17 mouse cellular contexts compared by ENCODE assay signal in the genomic region with DNA sequence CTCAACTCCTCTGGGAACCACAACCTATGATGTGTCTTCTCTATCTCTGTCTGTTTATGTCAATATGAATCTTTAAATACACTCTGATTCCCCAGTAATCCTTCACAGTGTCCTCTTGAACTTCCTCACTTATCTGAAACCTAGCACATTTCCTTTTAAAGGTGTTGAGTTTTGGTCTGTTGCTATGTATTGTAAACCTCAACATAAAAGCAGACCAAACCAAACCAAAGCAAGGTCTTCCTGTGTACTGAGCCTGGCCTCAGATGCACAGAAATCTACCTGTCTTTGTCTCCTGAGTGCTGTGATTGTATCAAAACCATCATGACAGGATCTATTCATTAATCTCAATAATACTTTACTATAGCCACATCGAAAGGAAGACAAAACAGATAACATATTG. TPM values are rescaled to one million over a fixed set of nuclear protein-coding genes. Genes with fewer than 3 reads are reported as not detected.
"Had no signal": no experiment of that assay in that cellular context is flagged by ENCODE, and none has a peak within 500 bp of the region (broad histone marks: within the 10 kb centered on the region; RNA-seq: fewer than 3 reads in every experiment).

No protein-coding gene starts in this region.

- H3K4me1 ChIP-seq: intestine, embryonic 15.5 days; limb, embryonic 15.5 days; midbrain, embryonic 10.5 days; neural tube, embryonic 13.5 days had no signal

- H3K27me3 ChIP-seq: intestine, embryonic 15.5 days; limb, embryonic 15.5 days; neural tube, embryonic 13.5 days had no signal

- DNase-seq: kidney, adult 18-20 months; kidney, postnatal 14 days; lung, adult 2 months; lung, postnatal 10 days; lung, postnatal 4 days; midbrain, embryonic 14.5 days; spleen, adult 18-20 months; thymus, postnatal 25 days had no signal

- H3K27ac ChIP-seq: intestine, embryonic 15.5 days; left cerebral cortex, adult 2 months; limb, embryonic 15.5 days; liver, embryonic 14.5 days; midbrain, embryonic 10.5 days; neural tube, embryonic 13.5 days; stomach, postnatal 0 days had no signal

- ATAC-seq: intestine, embryonic 15.5 days had no signal

- H3K36me3 ChIP-seq: intestine, embryonic 15.5 days; limb, embryonic 15.5 days; midbrain, embryonic 10.5 days; neural tube, embryonic 13.5 days had no signal

- H3K4me3 ChIP-seq: intestine, embryonic 15.5 days; left cerebral cortex, adult 2 months; limb, embryonic 15.5 days; midbrain, embryonic 10.5 days; myocyte; neural tube, embryonic 13.5 days had no signal

RNA-seq across cellular contexts. Expression of a gene that starts 2.7 kb away (rescaled TPM):
- polyA plus RNA-seq: myocyte had no signal

RNA-seq across cellular contexts. Expression of a gene that starts 24.6 kb away (rescaled TPM):
- polyA plus RNA-seq: myocyte had no signal

RNA-seq across cellular contexts. Expression of a gene that starts 38.6 kb away (rescaled TPM):
- polyA plus RNA-seq: intestine, embryonic 15.5 days; limb, embryonic 11.5 days; limb, embryonic 15.5 days; midbrain, embryonic 10.5 days; midbrain, embryonic 14.5 days; neural tube, embryonic 13.5 days; stomach, postnatal 0 days had no signal
